Mouse (Mus musculus): ENCODE measurements around the gene Nccrp1.
"Not testable (repeated sequence)": the region's sequence is repeated elsewhere in the genome, so short reads cannot be mapped to it uniquely, and the experiment has no call there.

Nccrp1 gene

DNA sequence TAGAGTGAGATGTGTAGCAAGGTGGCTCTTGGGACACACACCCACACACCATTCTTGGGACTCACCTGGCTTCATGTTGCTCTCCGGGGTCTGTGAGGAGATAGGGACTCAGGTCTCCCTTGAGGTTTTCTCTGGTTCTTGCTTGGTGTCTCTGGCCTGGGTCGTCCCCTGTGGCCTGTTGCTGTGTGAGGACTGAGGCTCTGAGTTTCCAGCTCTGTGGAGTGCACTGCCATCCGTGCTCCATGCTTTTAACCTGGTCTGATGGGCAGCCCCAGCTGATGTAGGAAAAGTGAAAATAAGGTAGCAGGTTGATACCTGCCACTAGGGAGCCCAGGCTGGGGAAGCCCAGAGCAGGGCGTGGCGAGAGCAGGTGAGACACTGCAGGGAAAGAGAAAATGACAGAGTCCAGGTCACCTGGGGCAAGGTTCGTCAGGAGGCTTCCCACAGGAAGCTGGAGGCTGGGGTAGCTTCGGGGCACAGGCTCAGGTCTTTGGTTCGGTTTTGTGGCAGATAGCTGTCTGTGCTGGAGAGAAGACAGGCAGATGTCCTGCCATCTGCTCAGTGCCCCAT is 36.6 kb downstream of the Nccrp1 start, which contains the start of gene Ifnl2:
Gene Ifnl2 (minus strand): TSS at position 51 of the 570 bp plus-strand sequence.
- DNase-seq = not testable (repeated sequence)

DNA sequence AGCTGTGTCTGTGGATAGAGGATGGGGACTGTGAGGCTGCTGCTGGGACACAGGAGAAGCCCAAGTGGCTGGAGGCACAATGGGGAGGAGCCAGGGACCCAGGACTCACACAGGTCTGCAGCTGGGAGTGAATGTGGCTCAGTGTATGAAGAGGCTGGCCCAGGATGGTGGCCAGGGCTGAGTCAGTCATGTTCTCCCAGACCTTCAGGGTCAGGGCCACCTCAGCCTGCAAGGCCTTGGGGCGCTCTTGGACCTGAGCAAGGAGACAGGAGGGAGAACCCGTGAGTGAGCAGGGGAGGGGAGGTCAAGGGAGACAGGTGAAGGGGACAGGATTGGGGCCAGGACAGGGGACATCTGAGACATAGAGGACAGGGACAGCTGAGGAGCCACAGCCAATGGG is 37.9 kb downstream of the Nccrp1 start:
- DNase-seq = not testable (repeated sequence)

DNA sequence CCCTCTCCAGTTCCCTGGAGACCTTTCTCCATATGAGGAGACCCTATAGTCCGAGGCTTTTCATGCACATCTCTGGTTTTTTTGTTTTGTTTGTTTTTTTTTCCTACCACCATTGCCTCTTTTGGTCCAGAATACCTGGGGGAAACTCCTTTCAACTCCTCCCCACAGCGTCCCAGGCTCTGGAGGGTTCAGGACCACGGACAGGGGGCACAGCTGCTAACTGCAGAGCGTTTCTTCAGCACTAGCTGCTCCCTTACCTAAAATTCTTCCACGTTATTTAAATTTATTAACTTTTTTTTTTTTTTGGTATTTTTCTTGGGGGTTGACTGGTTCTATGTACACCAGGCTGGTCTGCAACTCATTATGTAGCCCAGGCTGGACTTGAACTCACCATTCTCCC is 41.5 kb downstream of the Nccrp1 start:
- DNase-seq = no peak

DNA sequence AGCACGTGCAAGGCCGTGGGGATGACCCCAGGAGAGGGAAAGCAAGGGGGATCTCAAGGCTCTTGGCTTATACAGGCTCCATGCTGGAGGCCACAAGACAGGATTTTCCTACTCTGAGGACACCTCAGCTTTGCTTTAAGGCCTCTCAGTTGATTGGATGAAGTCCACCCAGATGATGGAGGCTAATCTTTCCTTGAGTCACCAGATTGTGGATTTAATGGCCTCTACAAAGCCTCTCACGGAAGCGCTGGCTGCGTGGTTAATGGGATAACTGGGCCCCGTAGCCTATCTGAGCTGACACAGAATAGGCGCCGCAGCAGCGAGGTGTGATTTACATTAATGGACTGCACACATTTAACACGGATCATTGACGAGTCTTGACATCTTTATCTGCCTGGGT is 51.6 kb downstream of the Nccrp1 start:
- DNase-seq = no peak

All from cerebellum, adult 11 months (tissue).